Mouse (Mus musculus) forebrain, embryonic 10.5 days (tissue): Measurements from ENCODE around the gene Orm1. TPM values are rescaled to one million over a fixed set of nuclear protein-coding genes. Genes with fewer than 3 reads are reported as not detected.

ENCODE experiments used
- DNase-seq: peaks from one replicate; pipeline ENCODE4 v3.0.0-alpha.2; 2017; ENCODE audit warnings: low spot score; ENCODE audit errors: extremely low spot score
- H3K27ac ChIP-seq: fragments of 300-500 bp; sonication (generic); 2 replicates; pipeline ENCODE4 v1.5.1; 2016; ENCODE audit warnings: mild to moderate bottlenecking
- H3K27me3 ChIP-seq: fragments of 300-500 bp; sonication (generic); 2 replicates; pipeline ENCODE4 v1.6.1; 2016; ENCODE audit warnings: mild to moderate bottlenecking; ENCODE audit not compliant: poor library complexity, severe bottlenecking
- H3K36me3 ChIP-seq: fragments of 300-500 bp; sonication (generic); replicated peaks from 2 replicates; pipeline ENCODE4 v1.6.1; 2016; ENCODE audit warnings: mild to moderate bottlenecking, moderate library complexity
- H3K4me1 ChIP-seq: fragments of 300-500 bp; sonication (generic); 2 replicates; pipeline ENCODE4 v1.6.1; 2016
- H3K4me3 ChIP-seq: fragments of 300-500 bp; sonication (generic); 2 replicates; pipeline ENCODE4 v1.5.1; 2016; ENCODE audit warnings: mild to moderate bottlenecking, moderate library complexity
- H3K9me3 ChIP-seq: fragments of 300-500 bp; sonication (generic); 2 replicates; pipeline ENCODE4 v1.6.1; 2016; ENCODE audit warnings: mild to moderate bottlenecking, moderate library complexity
- WGBS: fragments of 180-500 bp; shearing (Covaris S2); methylation state at CpG from one replicate; pipeline ENCODE4 v1.1.7; 2016; 5-methylcytosine and 5-hydroxymethylcytosine counted together
- polyA plus RNA-seq: library from polyadenylated mRNA; unstranded; fragments of >200 nt; fragmentation: Nextera tagmentation; extraction: Ambion mirVana; gene quantifications from 2 replicates; pipeline ENCODE4 v1.2.1, GENCODE M21; 2016

The Orm1 gene
- polyA plus RNA-seq, 1 experiment from 2014 or later: not detected

DNA sequence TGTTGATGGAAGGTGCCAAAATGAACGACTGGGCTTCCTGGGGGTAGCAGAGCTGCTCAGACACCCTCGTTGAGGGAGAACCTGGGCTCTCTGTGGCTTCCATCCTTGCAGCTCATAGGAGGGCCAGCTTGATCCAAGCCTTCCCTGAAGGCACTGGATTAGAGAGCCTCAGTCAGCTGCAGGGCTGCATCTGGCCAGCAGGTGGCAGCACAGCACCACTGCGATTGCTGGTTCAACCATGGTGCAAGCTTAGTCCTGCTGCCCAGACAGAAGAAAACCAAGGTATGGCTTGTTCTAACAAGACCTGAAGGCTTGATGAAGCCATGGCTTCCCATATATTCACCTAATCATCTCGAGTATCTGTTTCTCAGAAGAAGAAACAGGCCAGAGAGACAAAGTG lies 24.2 kb downstream of the Orm1 start:
- Histone ChIP-seq H3K27ac (no peak overlapping the region), H3K9me3 (no peaks in the 10 kb centered on the region), H3K36me3 (peaks cover 50% of the 10 kb centered on the region), H3K4me3 (no peak overlapping the region), H3K27me3 (no peaks in the 10 kb centered on the region), H3K4me1 (peaks cover 6% of the 10 kb centered on the region; the same call in 1 of the 2 replicates)
- DNase-seq: peak; percentile 75
- 17% methylated on average over 4 of the region's 4 CpGs for WGBS

DNA sequence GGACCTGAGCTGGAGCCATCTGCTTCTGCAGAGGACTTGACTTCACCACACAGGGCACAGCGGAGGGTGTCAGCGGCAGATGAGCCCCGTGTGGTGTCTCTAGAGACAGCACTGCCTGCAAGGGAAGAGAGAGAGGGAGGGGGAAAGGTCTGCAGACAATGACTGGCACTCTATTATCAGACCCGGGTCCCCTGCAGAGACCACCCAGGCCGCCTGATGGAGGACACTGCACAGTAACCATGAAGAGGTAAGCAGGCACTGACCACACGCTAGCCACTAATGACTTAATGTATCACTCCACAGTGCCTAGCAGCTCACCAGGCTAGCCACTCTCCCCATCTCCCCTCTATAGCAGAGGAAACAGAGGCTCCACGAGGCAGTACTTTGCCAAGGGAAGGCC lies 26.5 kb downstream of the Orm1 start:
- no peak overlapping the region for H3K27ac ChIP-seq
- H3K27me3 ChIP-seq: no peaks in the 10 kb centered on the region
- H3K4me1 ChIP-seq: peaks cover 6% of the 10 kb centered on the region; the same call in 1 of the 2 replicates
- no peak for DNase-seq
- no peaks in the 10 kb centered on the region for H3K9me3 ChIP-seq
- WGBS: 43% methylated on average over 7 of the region's 7 CpGs
- peaks cover 71% of the 10 kb centered on the region for H3K36me3 ChIP-seq
- H3K4me3 ChIP-seq: no peak overlapping the region

DNA sequence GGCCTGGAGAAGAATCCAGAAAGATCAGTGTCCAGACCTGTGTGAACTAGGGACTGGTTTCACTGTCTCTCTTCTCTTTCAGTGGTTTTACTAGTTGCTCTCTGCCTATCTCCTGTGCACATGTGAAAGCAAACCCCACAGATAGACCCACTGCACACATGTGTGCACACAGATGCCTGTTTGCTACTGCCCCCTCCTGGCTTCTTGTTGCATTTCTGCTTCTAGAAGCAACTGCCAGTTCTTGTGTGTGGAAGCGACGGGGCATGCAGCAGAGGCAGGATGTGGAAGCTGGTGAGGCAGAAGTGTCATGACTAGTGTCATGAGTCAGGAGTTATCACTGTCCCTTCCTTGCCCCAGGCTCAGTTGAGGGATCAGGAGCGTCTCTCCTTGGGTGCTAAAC lies 27.5 kb downstream of the Orm1 start:
- Histone ChIP-seq H3K27me3 (no peaks in the 10 kb centered on the region), H3K4me3 (no peak overlapping the region), H3K27ac (no peak overlapping the region), H3K4me1 (peaks cover 6% of the 10 kb centered on the region; the same call in 1 of the 2 replicates), H3K36me3 (peaks cover 81% of the 10 kb centered on the region), H3K9me3 (no peaks in the 10 kb centered on the region)
- 74% methylated on average over 3 of the region's 3 CpGs for WGBS
- DNase-seq: no peak

DNA sequence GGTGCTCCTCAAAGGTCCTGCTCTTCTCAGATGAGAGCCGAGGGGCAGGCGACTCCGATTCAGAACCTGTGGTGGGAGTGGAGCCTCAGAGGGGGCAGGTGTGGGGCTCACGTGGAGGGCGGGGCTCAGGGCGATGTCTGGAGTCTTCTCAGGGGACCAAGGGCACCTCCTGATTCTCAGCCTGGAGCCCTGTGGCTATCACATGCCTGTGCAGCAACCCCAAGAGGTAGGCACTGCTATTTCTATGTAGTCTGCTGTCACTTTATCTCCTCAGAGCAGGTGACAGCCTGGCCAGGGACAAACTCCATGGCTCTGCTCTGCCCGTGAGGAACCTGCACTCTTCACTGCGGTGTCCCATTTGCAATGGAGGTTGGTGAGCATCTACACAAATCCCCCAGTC lies 29.0 kb downstream of the Orm1 start:
- H3K9me3 ChIP-seq: no peaks in the 10 kb centered on the region
- no peak overlapping the region for H3K27ac ChIP-seq
- peaks cover 6% of the 10 kb centered on the region; the same call in 1 of the 2 replicates for H3K4me1 ChIP-seq
- H3K4me3 ChIP-seq: no peak overlapping the region
- H3K27me3 ChIP-seq: no peaks in the 10 kb centered on the region
- whole genome bisulfite sequencing: 95% methylated on average over 8 of the region's 8 CpGs
- H3K36me3 ChIP-seq: peaks cover 80% of the 10 kb centered on the region
- DNase-seq: no peak

DNA sequence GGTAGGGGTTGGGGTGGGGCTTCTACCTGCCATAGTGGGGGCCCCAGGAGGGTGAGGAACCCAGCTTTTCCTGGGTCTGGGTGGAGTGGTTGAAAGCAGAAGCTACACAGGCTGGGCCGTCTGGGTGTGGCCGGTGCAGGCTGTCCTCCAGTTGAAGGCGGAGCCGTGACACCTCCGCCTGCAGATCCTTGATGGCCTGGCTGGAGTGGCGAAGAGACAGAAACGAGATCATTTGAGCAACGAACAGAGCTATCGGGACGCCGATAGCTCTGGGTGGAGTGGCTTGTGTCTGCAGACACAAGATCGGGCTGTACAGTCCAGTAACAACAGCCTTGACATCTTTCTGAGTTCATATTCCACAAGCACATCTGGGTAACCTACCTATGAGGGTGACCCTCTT lies 30.0 kb downstream of the Orm1 start:
- no peaks in the 10 kb centered on the region for H3K9me3 ChIP-seq
- no peak overlapping the region for H3K4me3 ChIP-seq
- H3K4me1 ChIP-seq: peaks cover 6% of the 10 kb centered on the region
- H3K27ac ChIP-seq: no peak overlapping the region
- 93% methylated on average over 12 of the region's 12 CpGs for WGBS
- H3K27me3 ChIP-seq: no peaks in the 10 kb centered on the region
- DNase-seq: no peak
- H3K36me3 ChIP-seq: peaks cover 85% of the 10 kb centered on the region

- WGBS: 82% methylated on average over 1 of the region's 1 CpGs
- H3K27ac ChIP-seq: no peak overlapping the region
- no peak overlapping the region for H3K4me3 ChIP-seq
- no peak for DNase-seq
- peaks cover 6% of the 10 kb centered on the region for H3K4me1 ChIP-seq
- H3K27me3 ChIP-seq: no peaks in the 10 kb centered on the region
- H3K36me3 ChIP-seq: peaks cover 88% of the 10 kb centered on the region
- no peaks in the 10 kb centered on the region for H3K9me3 ChIP-seq
Measured at GRCm38 (mm10) chr4:63375367-63375766, 31.0 kb downstream of the Orm1 start.

DNA sequence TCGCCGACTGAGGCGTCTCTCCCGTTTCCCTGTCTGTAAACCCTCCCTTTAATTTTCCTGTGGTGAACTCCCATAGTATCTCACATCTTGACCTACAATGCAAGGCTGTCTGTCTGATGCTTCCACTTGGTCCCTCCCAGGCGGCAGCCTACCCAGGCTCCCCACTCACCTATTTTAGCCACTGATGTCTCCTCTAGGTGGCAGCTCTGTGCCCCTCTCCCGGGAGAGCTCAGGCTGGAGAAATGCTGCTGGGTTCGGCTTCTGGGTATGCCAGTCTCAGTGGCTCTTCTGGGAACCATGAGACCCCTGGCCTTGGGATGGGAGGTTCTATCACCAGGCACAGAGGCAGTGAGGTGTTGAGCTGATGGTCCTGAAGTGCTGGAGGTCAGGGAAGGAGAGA lies 33.1 kb downstream of the Orm1 start:
- WGBS: 69% methylated on average over 7 of the region's 7 CpGs

GRCm38 (mm10) chr4:63382676-63383369 lies 38.5 kb downstream of the Orm1 start:
- H3K36me3 ChIP-seq: peaks cover 73% of the 10 kb centered on the region
- no peak for DNase-seq
- H3K27ac ChIP-seq: no peak overlapping the region
- no peak overlapping the region for H3K4me3 ChIP-seq
- H3K9me3 ChIP-seq: no peaks in the 10 kb centered on the region
- peaks cover 6% of the 10 kb centered on the region for H3K4me1 ChIP-seq
- no peaks in the 10 kb centered on the region for H3K27me3 ChIP-seq
- WGBS: 89% methylated on average over 4 of the region's 4 CpGs

More for the DNA sequence above, 33.1 kb downstream of the Orm1 start:
- H3K4me1 ChIP-seq: no peaks in the 10 kb centered on the region; the same call in 1 of the 2 replicates
- H3K27ac ChIP-seq: no peak overlapping the region
- H3K4me3 ChIP-seq: no peak overlapping the region
- peaks cover 90% of the 10 kb centered on the region for H3K36me3 ChIP-seq
- DNase-seq: no peak
- H3K9me3 ChIP-seq: no peaks in the 10 kb centered on the region
- H3K27me3 ChIP-seq: no peaks in the 10 kb centered on the region

GRCm38 (mm10) chr4:63383474-63383873 lies 39.1 kb downstream of the Orm1 start:
- Histone ChIP-seq H3K27ac (no peak overlapping the region), H3K9me3 (no peaks in the 10 kb centered on the region), H3K27me3 (no peaks in the 10 kb centered on the region), H3K4me1 (peaks cover 12% of the 10 kb centered on the region), H3K4me3 (no peak overlapping the region), H3K36me3 (peaks cover 74% of the 10 kb centered on the region)
- DNase-seq: no peak
- WGBS: 92% methylated on average over 12 of the region's 12 CpGs

- 94% methylated on average over 4 of the region's 4 CpGs for WGBS
- H3K4me3 ChIP-seq: no peak overlapping the region
- no peaks in the 10 kb centered on the region for H3K9me3 ChIP-seq
- H3K36me3 ChIP-seq: peaks cover 66% of the 10 kb centered on the region
- H3K4me1 ChIP-seq: peaks cover 20% of the 10 kb centered on the region
- no peaks in the 10 kb centered on the region for H3K27me3 ChIP-seq
- DNase-seq: no peak
- no peak overlapping the region for H3K27ac ChIP-seq
Measured at GRCm38 (mm10) chr4:63384262-63384661, 39.9 kb downstream of the Orm1 start.

DNA sequence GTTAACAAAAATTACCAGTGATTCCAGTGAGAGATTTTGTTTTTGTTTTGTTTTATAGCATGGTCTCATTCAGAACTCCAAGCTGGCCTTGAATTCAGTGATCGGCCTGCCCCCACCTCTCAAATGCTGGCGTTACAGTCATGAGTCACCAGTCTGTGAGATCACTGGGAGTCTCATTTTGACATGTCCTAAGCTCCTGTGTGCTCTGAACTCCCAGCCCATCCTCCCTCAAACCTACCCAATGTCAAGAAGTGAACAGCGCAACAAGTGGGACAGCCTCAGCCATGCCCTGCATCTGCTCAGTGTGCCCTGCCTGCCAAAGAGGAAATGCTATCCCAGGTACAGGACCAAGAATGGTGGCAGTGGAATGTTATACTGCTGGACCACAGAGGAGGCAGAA lies 40.9 kb downstream of the Orm1 start:
- no peak for DNase-seq
- Histone ChIP-seq H3K27me3 (no peaks in the 10 kb centered on the region), H3K36me3 (peaks cover 58% of the 10 kb centered on the region), H3K4me1 (peaks cover 30% of the 10 kb centered on the region), H3K4me3 (no peak overlapping the region), H3K27ac (no peak overlapping the region), H3K9me3 (no peaks in the 10 kb centered on the region)
- WGBS: 90% methylated on average over 3 of the region's 3 CpGs

- WGBS: 91% methylated on average over 11 of the region's 11 CpGs
- H3K36me3 ChIP-seq: peaks cover 55% of the 10 kb centered on the region
- no peaks in the 10 kb centered on the region for H3K27me3 ChIP-seq
Measured at GRCm38 (mm10) chr4:63385784-63386183, 41.4 kb downstream of the Orm1 start.

DNA sequence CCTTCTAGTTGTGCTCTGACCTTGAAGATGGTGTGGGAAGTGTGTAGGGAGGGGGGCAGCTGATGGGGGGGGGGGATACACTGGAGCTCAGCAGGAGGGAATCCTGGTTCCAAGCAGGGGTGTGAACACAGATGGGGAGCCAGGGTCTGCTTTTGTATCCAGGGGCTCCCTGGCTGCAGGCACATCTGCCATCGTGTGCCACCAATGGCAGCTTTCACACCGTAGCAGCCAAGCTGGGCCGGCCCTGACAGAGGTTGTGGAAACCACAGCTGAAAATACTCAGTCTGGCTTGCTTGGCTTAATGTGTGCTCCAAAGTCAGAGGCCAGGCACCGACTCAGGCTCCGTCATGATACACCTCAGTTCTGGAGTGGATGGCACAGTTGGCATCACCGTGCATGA lies 43.7 kb downstream of the Orm1 start:
- H3K9me3 ChIP-seq: no peaks in the 10 kb centered on the region
- no peak for DNase-seq
- peaks cover 47% of the 10 kb centered on the region for H3K36me3 ChIP-seq
- H3K4me3 ChIP-seq: no peak overlapping the region
- no peaks in the 10 kb centered on the region for H3K27me3 ChIP-seq
- WGBS: 86% methylated on average over 6 of the region's 6 CpGs
- H3K4me1 ChIP-seq: peaks cover 46% of the 10 kb centered on the region
- peak overlapping the region; percentile 78; the same call in 1 of the 2 replicates for H3K27ac ChIP-seq

More at GRCm38 (mm10) chr4:63385784-63386183, 41.4 kb downstream of the Orm1 start:
- H3K27ac ChIP-seq: no peak overlapping the region
- no peak for DNase-seq
- H3K4me1 ChIP-seq: peaks cover 35% of the 10 kb centered on the region
- H3K4me3 ChIP-seq: no peak overlapping the region
- H3K9me3 ChIP-seq: no peaks in the 10 kb centered on the region
